Mouse (Mus musculus) gastrocnemius, postnatal 10 days (tissue): ENCODE measurements around the gene Man2b1. TPM values are rescaled to one million over a fixed set of nuclear protein-coding genes. Genes with fewer than 3 reads are reported as not detected.

Experiments
- DNase-seq: peaks from one replicate; pipeline ENCODE4 v3.0.0; 2021; ENCODE audit warnings: mixed read lengths
- long read RNA-seq, 2 experiments: library from polyadenylated mRNA; stranded (forward); transcript quantifications; one replicate each; pipeline ENCODE4 v2.0.0; 2021
- total RNA-seq, 2 experiments: library from RNA; stranded (reverse); gene quantifications; 2 replicates each; pipeline ENCODE4 v1.2.3; 2021

Man2b1 gene
- total RNA-seq: 10 to 100 TPM; 16.6 to 20.9 TPM
- long read RNA-seq, experiment 1, transcript Man2b1-201 (24 exons, 3,822 nt): major isoform, 35 of 51 reads
- long read RNA-seq, experiment 1, partial matches to known transcripts: 3 of 51 reads
- long read RNA-seq, experiment 1, other reads (novel, unspliced or antisense): 13 of 51 reads
- long read RNA-seq, experiment 2, transcript Man2b1-201 (24 exons, 3,822 nt): major isoform, 25 of 35 reads
- long read RNA-seq, experiment 2, partial matches to known transcripts: 4 of 35 reads
- long read RNA-seq, experiment 2, other reads (novel, unspliced or antisense): 6 of 35 reads

DNA sequence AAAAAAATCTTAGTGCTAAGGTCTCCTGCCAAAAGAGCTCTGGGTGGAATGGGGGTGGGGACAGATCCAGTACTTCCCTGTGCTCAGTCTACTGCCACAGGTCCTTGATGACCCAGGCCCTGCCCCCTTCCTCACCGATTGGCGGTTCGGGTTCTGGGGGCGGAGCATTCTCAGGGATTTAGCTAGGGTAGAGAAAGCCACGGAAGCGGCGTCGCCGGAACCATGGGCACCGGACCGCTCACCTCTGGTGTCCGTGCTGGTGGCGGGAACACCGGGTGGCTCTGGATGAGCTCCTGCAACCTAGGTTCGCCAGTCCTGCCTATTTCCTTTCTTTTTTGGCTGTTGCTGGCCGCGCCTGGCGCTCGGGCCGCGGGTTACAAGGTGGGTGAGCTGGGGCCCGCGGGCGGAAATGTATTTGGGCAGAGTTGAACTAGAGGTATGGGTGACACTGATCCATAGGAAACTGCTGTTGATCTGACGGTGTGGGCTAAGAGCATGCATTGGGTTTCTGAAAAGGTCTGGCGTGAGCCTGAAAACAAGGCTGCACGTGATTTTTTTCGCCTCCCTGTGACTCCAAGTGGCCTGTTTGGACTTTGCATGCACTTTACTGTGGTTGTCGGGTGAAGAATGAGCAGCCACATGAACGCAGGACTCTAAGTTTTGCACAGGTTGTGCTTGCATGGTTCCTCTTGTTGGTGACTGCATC is at the start of gene Man2b1:
Gene Man2b1 (plus strand): TSS at position 163 of the 706 bp plus-strand sequence.
- peak; percentile 80 for DNase-seq

DNA sequence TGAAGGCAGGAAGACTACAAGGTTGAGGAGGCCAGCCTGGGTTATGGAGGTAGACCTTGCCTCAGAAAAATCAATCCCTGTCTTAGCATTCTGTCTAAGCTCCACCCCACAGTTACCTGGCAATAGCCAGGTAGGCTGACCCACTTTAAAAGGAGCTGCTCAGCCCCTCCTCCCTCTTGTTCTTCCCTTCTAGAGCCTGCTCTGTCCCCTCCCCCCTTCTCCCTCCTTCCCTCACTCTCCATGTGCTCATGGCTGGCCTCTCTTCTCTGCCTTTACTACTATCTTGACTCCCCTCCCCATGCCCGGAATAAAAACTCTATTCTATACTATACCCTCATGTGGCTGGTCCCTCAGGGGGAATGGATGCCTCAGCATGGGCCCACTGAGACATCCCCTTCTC is 49.2 kb upstream of the Man2b1 start:
- no peak for DNase-seq

DNA sequence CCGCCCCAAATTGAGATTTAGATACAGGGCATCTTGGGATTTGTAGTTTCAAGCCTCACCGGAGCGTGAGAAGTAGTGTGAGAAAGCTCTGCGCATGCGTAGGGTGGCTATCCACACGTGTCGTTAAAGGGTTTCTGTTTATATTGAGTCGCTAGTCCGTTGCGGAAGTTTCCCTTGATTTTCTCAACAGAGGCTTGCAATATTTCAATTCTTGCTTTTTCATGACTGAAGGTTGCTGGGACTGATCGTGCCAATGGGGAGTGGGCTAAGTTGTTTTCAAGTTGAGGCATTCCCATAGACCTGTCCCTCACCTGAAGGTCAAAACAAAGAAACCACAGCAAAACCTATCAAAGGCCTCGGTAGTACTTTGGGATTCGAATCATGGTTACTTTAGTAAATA is 48.3 kb upstream of the Man2b1 start:
- DNase-seq: peak; percentile 73

GRCm38 (mm10) chr8:85035165-85035727 is 47.8 kb upstream of the Man2b1 start:
- DNase-seq: no peak

- DNase-seq: no peak
Measured at GRCm38 (mm10) chr8:85035728-85036310, 47.3 kb upstream of the Man2b1 start.

DNA sequence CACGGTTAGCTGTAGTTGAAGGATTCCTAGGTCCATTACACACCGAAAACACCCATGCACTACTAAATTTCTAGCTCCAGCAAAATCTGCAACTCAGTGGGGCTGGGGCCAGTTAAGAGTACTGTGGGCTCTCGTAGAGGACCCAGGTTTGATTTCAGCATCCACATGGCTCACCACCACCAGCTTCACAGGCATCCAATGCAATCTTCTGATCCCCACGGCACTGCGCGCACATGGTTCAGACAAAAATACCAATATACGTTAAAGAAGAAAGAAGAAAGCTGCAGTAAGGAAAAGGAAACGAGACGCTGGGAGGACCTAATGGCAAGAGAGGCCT is 46.7 kb upstream of the Man2b1 start:
- no peak for DNase-seq

DNA sequence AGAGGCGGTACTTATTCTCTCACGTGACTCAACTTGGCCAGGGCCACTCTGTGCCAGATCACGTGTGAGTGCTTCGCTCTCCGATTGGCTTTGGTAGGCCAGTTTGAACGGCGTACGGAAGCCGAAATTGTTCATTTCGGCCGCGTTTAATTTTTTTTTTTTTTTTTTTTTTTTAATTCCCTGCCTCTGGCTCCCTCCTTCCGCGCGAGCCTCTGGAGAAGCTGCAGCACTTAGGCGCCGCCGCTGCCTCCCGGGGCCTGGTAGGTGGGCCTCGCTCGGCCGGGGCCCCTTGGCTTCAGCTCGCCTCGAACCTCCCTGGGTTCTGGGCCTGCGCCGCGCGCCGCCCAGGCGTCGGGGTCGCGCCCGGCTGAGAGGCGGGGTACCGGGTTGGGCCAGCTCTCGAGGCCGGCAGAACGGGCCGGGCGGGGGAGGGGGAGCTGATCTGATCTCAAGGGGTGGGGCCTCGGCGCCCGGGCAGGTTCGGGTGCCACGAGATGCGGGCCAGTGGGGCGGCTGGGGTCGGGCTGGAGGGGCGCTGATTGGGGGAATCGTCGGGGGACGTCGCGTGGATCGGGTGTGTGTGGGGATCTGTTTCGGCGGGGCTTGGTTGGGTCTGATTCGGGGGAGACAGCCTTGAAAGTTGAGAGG is 46.2 kb upstream of the Man2b1 start, which contains the start of gene Tnpo2:
Gene Tnpo2 (plus strand): TSS at position 198 of the 648 bp plus-strand sequence.
- peak; percentile 87 for DNase-seq

GRCm38 (mm10) chr8:85037366-85037680 is 45.7 kb upstream of the Man2b1 start:
- no peak for DNase-seq

- peak; percentile 50 for DNase-seq
Measured at GRCm38 (mm10) chr8:85037681-85038531, 45.2 kb upstream of the Man2b1 start.

GRCm38 (mm10) chr8:85043619-85044018 is 39.5 kb upstream of the Man2b1 start:
- DNase-seq: no peak

DNA sequence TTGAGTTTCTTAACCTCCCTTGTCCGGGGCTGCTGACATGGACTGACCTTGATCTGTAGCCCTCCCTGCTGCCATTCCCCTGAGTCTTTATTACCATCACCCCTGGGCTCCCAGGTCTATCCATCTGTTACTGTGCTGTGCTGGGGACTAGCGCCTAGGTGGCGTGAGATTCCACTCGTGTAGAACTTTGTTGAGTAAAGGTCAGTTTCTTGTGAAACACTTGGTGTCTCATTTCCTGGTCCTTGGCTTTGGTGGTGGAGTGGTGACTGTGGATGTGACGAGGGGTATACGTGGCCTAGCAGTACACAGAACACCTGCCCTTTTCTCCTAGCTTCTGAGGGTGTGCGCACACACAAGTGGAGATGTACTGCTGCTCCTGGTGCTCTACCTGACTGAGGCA is 25.7 kb upstream of the Man2b1 start:
- DNase-seq: no peak

DNA sequence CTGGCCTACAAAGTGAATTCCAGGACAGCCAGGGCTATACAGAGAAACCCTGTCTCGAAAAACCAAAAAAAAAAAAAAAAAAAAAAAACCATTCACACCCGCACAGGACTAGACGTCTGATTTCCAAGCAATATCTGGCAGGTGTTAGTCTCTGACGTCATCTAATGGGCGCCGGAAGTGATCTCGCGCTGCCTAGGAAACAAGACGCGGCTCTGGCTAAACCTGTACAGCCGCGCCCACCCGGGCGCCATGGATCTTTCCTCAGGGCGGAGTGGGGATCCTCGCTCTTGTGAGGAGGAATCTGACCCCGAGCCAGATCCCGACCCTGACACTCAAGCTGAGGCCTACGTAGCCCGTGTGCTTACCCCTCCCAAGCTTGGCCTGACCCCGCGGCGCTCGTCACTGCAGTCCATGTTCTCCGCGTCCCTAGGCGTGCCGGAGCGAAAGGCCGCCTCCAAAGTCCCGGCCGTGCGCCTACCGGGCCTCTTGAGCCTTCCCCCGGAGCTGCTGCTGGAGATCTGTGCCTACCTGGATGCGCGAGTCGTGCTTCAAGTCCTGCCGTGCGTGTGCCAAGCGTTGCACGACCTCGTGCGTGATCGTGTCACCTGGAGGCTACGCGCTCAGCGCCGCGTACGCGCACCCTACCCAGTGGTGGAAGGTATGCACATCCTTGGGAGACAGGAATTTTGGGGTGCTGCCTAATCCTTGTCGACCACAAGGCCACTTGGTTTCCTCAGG is 23.0 kb upstream of the Man2b1 start, which contains the start of gene Fbxw9:
Gene Fbxw9 (plus strand): TSS at position 177 of the 738 bp plus-strand sequence.
- peak; percentile 84 for DNase-seq

DNA sequence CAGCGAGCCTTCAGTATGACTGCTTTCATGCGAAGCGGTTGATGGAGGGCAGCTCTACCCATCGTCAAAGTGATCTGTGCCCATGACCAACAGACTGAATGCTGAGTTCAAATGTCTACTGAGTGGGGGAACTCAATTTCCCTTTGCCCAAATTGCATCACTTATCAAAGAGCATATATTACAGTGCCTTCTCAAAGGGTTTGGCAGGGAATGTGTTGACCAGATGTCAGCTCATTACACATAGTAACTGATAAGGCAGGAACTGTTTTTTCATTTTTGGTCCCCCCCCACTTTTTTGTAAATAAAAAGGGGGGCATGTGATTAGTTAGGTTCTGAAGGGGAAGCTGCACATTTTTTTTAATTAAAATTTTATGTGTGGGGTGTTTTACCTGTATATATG is 20.5 kb upstream of the Man2b1 start:
- no peak for DNase-seq

DNA sequence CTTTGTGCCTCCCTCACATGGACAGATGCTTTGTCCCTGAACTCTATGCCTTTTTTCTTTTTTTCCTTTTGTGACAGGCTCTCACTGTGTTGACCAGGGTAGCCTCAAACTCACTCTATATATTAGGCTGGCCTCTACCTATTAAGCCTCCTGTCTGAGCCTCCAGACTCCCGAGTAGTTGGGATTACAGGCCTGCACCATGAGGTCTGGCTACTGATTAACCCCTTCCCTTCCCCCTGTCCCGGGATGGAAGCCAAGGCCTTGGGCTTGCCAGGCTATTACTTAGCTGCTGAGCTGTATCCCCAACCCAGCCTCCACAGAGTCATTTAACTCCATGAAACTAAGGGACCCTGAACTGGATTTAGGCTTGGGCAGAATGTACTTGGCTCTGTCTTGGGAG is 17.9 kb upstream of the Man2b1 start:
- no peak for DNase-seq

- DNase-seq: no peak
Measured at GRCm38 (mm10) chr8:85067155-85067554, 15.9 kb upstream of the Man2b1 start.

- DNase-seq: no peak
Measured at GRCm38 (mm10) chr8:85067982-85068381, 15.1 kb upstream of the Man2b1 start, which contains the start of gene Gm5741. Gene Gm5741, minus strand, starts transcription at chr8:85067982.

GRCm38 (mm10) chr8:85071041-85071440 is 12.0 kb upstream of the Man2b1 start:
- no peak for DNase-seq

DNA sequence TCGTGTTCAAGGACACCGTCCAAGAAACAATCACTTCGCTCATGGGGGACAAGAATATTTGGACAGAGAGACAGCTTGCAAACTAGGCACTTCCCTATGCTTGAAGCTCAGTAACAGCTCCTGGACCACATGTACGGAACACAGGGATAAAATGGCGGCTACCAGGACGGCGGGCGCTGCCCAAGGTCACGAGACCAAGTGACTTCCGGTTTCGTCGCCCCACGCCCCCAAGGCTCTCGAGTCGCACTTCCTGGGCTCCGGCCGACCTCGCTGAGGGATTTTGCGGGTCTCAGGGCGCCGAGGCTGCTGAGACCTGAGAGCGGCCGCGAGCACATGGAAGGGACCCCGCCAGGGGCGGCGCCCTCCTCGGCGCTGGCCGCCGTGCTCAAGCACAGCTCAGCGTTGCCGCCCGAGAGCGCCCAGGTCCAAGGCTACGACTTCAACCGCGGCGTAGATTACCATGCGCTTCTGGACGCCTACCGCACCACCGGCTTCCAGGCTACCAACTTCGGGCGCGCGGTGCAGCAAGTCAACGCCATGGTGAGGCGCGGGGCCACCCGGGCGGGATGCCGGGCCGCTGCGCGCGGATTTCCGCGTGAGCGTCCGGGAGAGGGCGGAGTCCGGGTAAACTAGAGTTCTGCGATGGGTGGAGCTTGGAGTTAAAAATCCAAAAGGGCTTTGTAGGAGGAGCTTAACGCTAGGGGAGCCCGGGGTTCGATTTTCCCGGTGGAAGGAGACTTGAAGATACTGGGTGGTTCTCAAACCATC is 11.4 kb upstream of the Man2b1 start, which contains the start of gene Dhps:
Gene Dhps (plus strand): TSS at position 244 of the 768 bp plus-strand sequence.
- DNase-seq: peak; percentile 87

DNA sequence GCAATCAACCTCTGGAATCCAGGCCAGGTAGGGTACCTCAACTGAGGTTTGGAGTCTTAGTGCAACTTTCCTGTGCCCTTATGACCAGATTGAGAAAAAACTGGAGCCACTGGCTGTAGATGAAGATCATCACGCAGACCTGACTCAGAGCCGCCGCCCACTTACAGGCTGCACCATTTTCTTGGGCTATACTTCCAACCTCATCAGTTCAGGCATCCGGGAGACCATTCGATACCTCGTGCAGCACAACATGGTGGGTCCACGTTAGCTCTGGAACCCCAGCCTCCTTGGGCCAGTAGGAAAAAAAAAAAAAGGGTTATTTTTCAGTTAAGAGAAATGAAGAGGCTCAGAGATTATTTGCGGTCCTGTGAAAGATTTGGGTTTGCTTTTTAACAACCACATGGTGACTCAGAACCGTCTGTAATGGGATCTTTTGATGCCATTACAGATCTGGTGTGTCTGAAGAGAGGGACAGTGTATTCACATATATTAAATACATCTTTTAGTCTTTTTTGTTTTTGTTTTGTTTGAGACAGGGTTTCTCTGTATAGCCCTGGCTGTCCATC is 10.6 kb upstream of the Man2b1 start:
- DNase-seq: no peak
